Mouse (Mus musculus): ENCODE results near the gene Mpzl1. TPM values are rescaled to one million over a fixed set of nuclear protein-coding genes. Genes with fewer than 3 reads are reported as not detected.

Mpzl1 gene
- polyA plus RNA-seq, 1 experiment from 2014 or later: 129 TPM

DNA sequence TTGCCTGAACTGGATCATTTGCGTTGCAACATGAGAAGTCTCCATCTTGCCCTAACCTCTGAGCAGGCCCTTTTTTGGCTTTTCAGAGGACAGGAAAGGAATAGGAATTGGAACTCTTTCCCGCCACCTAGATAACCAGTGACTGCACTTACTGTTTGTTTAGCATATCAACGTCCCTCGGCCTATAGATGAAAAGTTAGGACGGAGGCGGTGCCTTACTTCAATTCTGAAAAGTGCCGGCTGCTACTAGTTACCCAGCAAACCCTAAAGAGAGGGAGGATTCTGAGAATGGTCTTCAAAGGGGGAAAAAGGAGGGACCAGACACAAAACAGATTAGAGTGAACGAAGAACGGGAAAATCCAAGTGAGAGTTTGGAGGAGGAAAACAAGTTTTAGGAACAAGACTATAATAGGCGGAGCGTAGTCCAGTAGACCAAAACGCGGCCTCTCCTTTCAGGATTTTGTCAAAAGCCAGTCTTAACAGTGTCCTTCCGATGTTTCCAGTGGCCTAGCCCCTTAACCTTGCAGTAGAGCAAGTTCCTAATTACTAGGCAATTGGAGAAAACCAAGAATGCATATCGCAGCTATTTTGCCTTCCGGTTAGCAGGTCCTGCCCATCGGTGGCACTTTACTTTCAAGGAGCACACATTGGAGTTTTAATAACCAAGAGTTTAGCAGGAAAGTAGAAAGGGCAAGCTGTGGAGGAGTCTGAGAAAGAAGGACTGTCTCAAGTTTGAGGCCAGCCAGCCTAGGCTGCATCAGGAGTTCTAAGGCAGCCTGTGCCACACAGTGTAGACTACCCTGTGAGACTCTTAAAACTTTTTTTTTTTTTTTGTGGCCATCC, 938 bp upstream of the Mpzl1 start:
- peaks cover 32% of the 10 kb centered on the region for H3K4me1 ChIP-seq (ENCODE audit: control insufficient read depth, insufficient read depth, low read length)
- peak overlapping the region; percentile 93 for H3K27ac ChIP-seq (ENCODE audit: low read depth, low read length)
- WGBS (ENCODE audit: insufficient replicate concordance): 22% methylated on average over 17 of the region's 17 CpGs
- peak overlapping the region; percentile 78 for H3K4me2 ChIP-seq
- H3K9ac ChIP-seq (ENCODE audit: low read depth, low read length): peak overlapping the region; percentile 88
- H3K36me3 ChIP-seq (ENCODE audit: control insufficient read depth, insufficient read depth, low read length): no peaks in the 10 kb centered on the region
- peak overlapping the region; percentile 73 for H3K4me3 ChIP-seq (ENCODE audit: low read depth, low read length)
- no peaks in the 10 kb centered on the region for H3K9me3 ChIP-seq (replicated peaks; ENCODE audit: control insufficient read depth, low read length)
- H3K27me3 ChIP-seq (ENCODE audit: control insufficient read depth, insufficient read depth, low read length): no peaks in the 10 kb centered on the region
- no peak for ATAC-seq (replicated peaks; ENCODE audit: insufficient number of reproducible peaks, low FRiP score, low TSS enrichment)

- peaks cover 40% of the 10 kb centered on the region for H3K4me1 ChIP-seq (ENCODE audit: control insufficient read depth, insufficient read depth, low read length)
- H3K4me3 ChIP-seq (ENCODE audit: low read depth, low read length): peak overlapping the region; percentile 73
- no peaks in the 10 kb centered on the region for H3K36me3 ChIP-seq (ENCODE audit: control insufficient read depth, insufficient read depth, low read length)
- ATAC-seq (replicated peaks; ENCODE audit: insufficient number of reproducible peaks, low FRiP score, low TSS enrichment): no peak
- no peaks in the 10 kb centered on the region for H3K27me3 ChIP-seq (ENCODE audit: control insufficient read depth, insufficient read depth, low read length)
- peak overlapping the region; percentile 78 for H3K4me2 ChIP-seq
- H3K9me3 ChIP-seq (replicated peaks; ENCODE audit: control insufficient read depth, low read length): no peaks in the 10 kb centered on the region
- peak overlapping the region; percentile 88 for H3K9ac ChIP-seq (ENCODE audit: low read depth, low read length)
- 6% methylated on average over 12 of the region's 12 CpGs for WGBS (ENCODE audit: insufficient replicate concordance)
- no peak overlapping the region for H3K27ac ChIP-seq (ENCODE audit: low read depth, low read length)
Measured at GRCm38 (mm10) chr1:165633345-165633744, 993 bp downstream of the Mpzl1 start.

GRCm38 (mm10) chr1:165631136-165631535, 3.2 kb downstream of the Mpzl1 start:
- WGBS (ENCODE audit: insufficient replicate concordance): 81% methylated on average over 8 of the region's 8 CpGs
- H3K36me3 ChIP-seq (ENCODE audit: control insufficient read depth, insufficient read depth, low read length): no peaks in the 10 kb centered on the region
- no peaks in the 10 kb centered on the region for H3K27me3 ChIP-seq (ENCODE audit: control insufficient read depth, insufficient read depth, low read length)
- H3K4me3 ChIP-seq (ENCODE audit: low read depth, low read length): no peak overlapping the region
- ATAC-seq (replicated peaks; ENCODE audit: insufficient number of reproducible peaks, low FRiP score, low TSS enrichment): no peak
- H3K9me3 ChIP-seq (replicated peaks; ENCODE audit: control insufficient read depth, low read length): no peaks in the 10 kb centered on the region
- no peak overlapping the region for H3K27ac ChIP-seq (ENCODE audit: low read depth, low read length)
- peaks cover 43% of the 10 kb centered on the region for H3K4me1 ChIP-seq (ENCODE audit: control insufficient read depth, insufficient read depth, low read length)
- no peak overlapping the region for H3K9ac ChIP-seq (ENCODE audit: low read depth, low read length)
- no peak overlapping the region for H3K4me2 ChIP-seq

DNA sequence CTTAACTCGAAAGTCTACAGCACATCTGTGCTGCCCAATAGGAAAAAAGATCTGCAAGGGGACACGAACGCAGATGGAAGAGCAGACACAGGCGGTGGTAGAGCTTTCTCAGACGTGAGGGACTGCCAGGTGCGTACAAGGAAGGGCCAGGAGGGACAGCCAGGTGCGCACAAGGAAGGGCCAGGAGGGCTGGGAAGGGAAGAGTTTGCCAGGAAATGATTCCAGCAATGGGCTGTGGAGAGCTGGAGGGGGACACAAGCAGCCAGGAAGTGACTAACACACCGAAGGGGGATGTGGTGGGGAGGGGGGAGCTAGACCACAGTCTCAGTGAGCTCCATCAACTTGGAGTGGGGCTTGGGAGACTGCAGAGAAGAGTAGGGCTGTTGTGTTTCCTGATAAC, 4.4 kb downstream of the Mpzl1 start:
- Histone ChIP-seq H3K4me3 (ENCODE audit: low read depth, low read length) (no peak overlapping the region), H3K9ac (ENCODE audit: low read depth, low read length) (0 out of 2 replicates have a peak overlapping the region, but pooled peaks have one; percentile 23), H3K27ac (ENCODE audit: low read depth, low read length) (0 out of 2 replicates have a peak overlapping the region, but pooled peaks have one; percentile 10), H3K9me3 (replicated peaks; ENCODE audit: control insufficient read depth, low read length) (no peaks in the 10 kb centered on the region), H3K4me2 (0 out of 2 replicates have a peak overlapping the region, but pooled peaks have one; percentile 22), H3K36me3 (ENCODE audit: control insufficient read depth, insufficient read depth, low read length) (no peaks in the 10 kb centered on the region), H3K4me1 (ENCODE audit: control insufficient read depth, insufficient read depth, low read length) (peaks cover 37% of the 10 kb centered on the region), H3K27me3 (ENCODE audit: control insufficient read depth, insufficient read depth, low read length) (no peaks in the 10 kb centered on the region)
- WGBS (ENCODE audit: insufficient replicate concordance): 31% methylated on average over 8 of the region's 8 CpGs
- no peak for ATAC-seq (replicated peaks; ENCODE audit: insufficient number of reproducible peaks, low FRiP score, low TSS enrichment)

DNA sequence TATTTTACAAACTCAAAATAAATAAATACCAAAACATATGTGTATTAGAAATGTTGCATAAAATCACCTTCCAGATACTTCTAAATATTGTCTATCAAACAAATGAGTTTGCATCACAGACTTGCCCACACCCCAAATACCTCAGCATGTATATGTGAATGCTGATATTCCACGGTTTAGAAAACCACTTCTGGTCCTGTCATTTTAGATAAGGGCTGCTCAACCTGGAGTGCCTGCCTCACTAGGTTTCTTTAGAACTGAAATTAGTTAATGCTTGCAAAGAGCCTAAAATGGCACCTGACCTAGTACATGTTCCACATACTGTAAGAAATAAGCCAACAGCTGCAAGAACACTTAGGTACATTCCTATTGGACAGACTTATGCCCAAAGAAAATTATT, 5.7 kb downstream of the Mpzl1 start:
- H3K27ac ChIP-seq (ENCODE audit: low read depth, low read length): no peak overlapping the region
- no peak overlapping the region for H3K4me2 ChIP-seq
- H3K36me3 ChIP-seq (ENCODE audit: control insufficient read depth, insufficient read depth, low read length): no peaks in the 10 kb centered on the region
- no peak for ATAC-seq (replicated peaks; ENCODE audit: insufficient number of reproducible peaks, low FRiP score, low TSS enrichment)
- 44% methylated on average over 1 of the region's 1 CpGs for WGBS (ENCODE audit: insufficient replicate concordance)
- no peaks in the 10 kb centered on the region for H3K9me3 ChIP-seq (replicated peaks; ENCODE audit: control insufficient read depth, low read length)
- no peak overlapping the region for H3K4me3 ChIP-seq (ENCODE audit: low read depth, low read length)
- H3K9ac ChIP-seq (ENCODE audit: low read depth, low read length): no peak overlapping the region
- no peaks in the 10 kb centered on the region for H3K27me3 ChIP-seq (ENCODE audit: control insufficient read depth, insufficient read depth, low read length)
- peaks cover 36% of the 10 kb centered on the region for H3K4me1 ChIP-seq (ENCODE audit: control insufficient read depth, insufficient read depth, low read length)

GRCm38 (mm10) chr1:165625896-165626295, 8.4 kb downstream of the Mpzl1 start:
- ATAC-seq (replicated peaks; ENCODE audit: insufficient number of reproducible peaks, low FRiP score, low TSS enrichment): no peak

GRCm38 (mm10) chr1:165625058-165625457, 9.3 kb downstream of the Mpzl1 start:
- H3K9me3 ChIP-seq (replicated peaks; ENCODE audit: control insufficient read depth, low read length): no peaks in the 10 kb centered on the region
- H3K4me2 ChIP-seq: no peak overlapping the region
- ATAC-seq (replicated peaks; ENCODE audit: insufficient number of reproducible peaks, low FRiP score, low TSS enrichment): no peak
- peaks cover 4% of the 10 kb centered on the region; the same call in 1 of the 2 replicates for H3K36me3 ChIP-seq (ENCODE audit: control insufficient read depth, insufficient read depth, low read length)
- no peaks in the 10 kb centered on the region for H3K27me3 ChIP-seq (ENCODE audit: control insufficient read depth, insufficient read depth, low read length)
- 78% methylated on average over 5 of the region's 5 CpGs for WGBS (ENCODE audit: insufficient replicate concordance)
- no peak overlapping the region for H3K4me3 ChIP-seq (ENCODE audit: low read depth, low read length)
- no peak overlapping the region for H3K27ac ChIP-seq (ENCODE audit: low read depth, low read length)
- H3K9ac ChIP-seq (ENCODE audit: low read depth, low read length): no peak overlapping the region
- peaks cover 11% of the 10 kb centered on the region for H3K4me1 ChIP-seq (ENCODE audit: control insufficient read depth, insufficient read depth, low read length)

More at GRCm38 (mm10) chr1:165625896-165626295, 8.4 kb downstream of the Mpzl1 start:
- H3K4me3 ChIP-seq (ENCODE audit: low read depth, low read length): no peak overlapping the region
- no peak overlapping the region for H3K9ac ChIP-seq (ENCODE audit: low read depth, low read length)
- H3K4me2 ChIP-seq: no peak overlapping the region
- no peak overlapping the region for H3K27ac ChIP-seq (ENCODE audit: low read depth, low read length)
- WGBS (ENCODE audit: insufficient replicate concordance): 85% methylated on average over 5 of the region's 5 CpGs
- no peaks in the 10 kb centered on the region for H3K27me3 ChIP-seq (ENCODE audit: control insufficient read depth, insufficient read depth, low read length)
- H3K9me3 ChIP-seq (replicated peaks; ENCODE audit: control insufficient read depth, low read length): no peaks in the 10 kb centered on the region
- peaks cover 4% of the 10 kb centered on the region; the same call in 1 of the 2 replicates for H3K36me3 ChIP-seq (ENCODE audit: control insufficient read depth, insufficient read depth, low read length)
- peaks cover 16% of the 10 kb centered on the region for H3K4me1 ChIP-seq (ENCODE audit: control insufficient read depth, insufficient read depth, low read length)

- Histone ChIP-seq H3K4me2 (peak overlapping the region; percentile 9), H3K9ac (ENCODE audit: low read depth, low read length) (no peak overlapping the region; the same call in 1 of the 2 replicates), H3K36me3 (ENCODE audit: control insufficient read depth, insufficient read depth, low read length) (peaks cover 16% of the 10 kb centered on the region), H3K4me3 (ENCODE audit: low read depth, low read length) (no peak overlapping the region), H3K4me1 (ENCODE audit: control insufficient read depth, insufficient read depth, low read length) (peaks cover 26% of the 10 kb centered on the region), H3K27me3 (ENCODE audit: control insufficient read depth, insufficient read depth, low read length) (no peaks in the 10 kb centered on the region), H3K27ac (ENCODE audit: low read depth, low read length) (peak overlapping the region; percentile 83), H3K9me3 (replicated peaks; ENCODE audit: control insufficient read depth, low read length) (0 out of 2 replicates have a peak, but pooled peaks cover 3% of the 10 kb centered on the region)
- whole genome bisulfite sequencing (ENCODE audit: insufficient replicate concordance): 33% methylated on average over 9 of the region's 9 CpGs
- 0 out of 2 replicates have a peak, but pooled peaks have one; percentile 57 for ATAC-seq (replicated peaks; ENCODE audit: insufficient number of reproducible peaks, low FRiP score, low TSS enrichment)
Measured at GRCm38 (mm10) chr1:165618201-165618624, 16.1 kb downstream of the Mpzl1 start.
